Mouse (Mus musculus) B cell, adult 2 months (primary cell): ENCODE measurements at regions not wholly inside any gene's neighbourhood (a gene's known extent, or its start where the extent isn't known, plus 50 kb on each side); places are given as distances from the start of the nearest gene placed in this dataset.
"Not testable (repeated sequence)": the region's sequence is repeated elsewhere in the genome, so short reads cannot be mapped to it uniquely, and the experiment has no call there.

Experiments used
- DNase-seq, 2 experiments: peaks; one replicate each; pipeline ENCODE4 v3.0.0; 2022

DNA sequence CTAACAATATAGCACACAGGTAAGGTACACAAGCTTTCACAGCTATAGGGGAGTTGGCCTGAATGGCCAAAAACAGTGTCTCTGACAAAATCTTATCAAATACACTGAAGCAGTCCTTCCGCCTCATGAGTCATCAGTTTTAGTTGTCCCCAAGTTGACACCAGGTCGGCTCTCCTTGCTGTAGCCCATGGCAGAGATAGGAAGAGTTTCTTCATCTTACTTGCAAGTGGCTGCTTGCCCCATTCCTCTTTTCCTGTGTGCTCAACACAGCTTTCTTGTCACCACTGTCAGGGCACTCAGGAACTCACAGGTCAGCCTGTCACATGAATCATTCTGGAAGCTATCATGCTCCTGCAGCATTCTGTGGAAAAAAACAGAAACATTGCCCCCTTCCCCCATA lies 77.1 kb downstream of the Olfr721-ps1 start:
- DNase-seq, result not testable (repeated sequence)

DNA sequence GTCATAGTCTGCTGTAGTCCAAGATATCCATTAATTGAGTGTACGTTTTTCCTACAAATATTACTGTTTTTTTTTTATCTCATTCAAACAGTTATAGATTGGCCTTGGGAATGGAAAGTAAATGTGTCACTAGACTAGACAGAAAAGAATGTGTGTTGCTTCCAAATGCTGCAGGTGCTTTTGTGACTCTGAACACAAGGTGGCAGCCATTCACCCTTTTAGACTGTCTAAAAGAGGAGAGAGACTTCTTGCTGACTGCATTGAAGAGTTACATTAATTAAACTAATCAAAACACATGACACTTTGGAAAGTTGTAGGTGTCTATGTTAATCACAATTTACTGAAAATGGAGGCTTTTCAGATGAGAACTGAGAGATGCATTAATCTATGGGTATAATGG lies 80.7 kb downstream of the Olfr721-ps1 start:
- DNase-seq, result peak; percentile 54 to 64

- DNase-seq, result no peak
Observed at GRCm38 (mm10) chr14:14486356-14486755, 85.3 kb downstream of the Olfr721-ps1 start.

GRCm38 (mm10) chr14:14490501-14490900 lies 89.4 kb downstream of the Olfr721-ps1 start:
- no peak for DNase-seq

DNA sequence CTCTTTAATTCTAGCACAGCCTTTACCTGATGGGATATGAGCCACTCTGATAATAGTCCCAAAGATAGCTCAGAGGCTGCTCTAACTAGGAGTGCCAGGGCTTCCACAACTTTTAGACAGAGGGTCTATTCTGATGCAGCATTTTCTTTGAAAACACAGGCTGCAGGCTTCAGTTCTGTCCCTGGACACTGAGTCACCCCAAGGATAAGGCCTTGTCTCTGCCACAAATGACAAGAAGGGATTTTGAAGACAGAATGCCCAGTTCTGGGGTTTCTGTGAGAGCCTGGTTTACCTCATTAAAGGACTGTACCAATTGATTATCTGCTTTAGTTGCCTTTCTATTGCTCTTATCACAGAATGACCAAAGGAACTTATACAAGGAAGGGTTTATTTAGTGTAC lies 90.9 kb downstream of the Olfr721-ps1 start:
- no peak for DNase-seq

DNA sequence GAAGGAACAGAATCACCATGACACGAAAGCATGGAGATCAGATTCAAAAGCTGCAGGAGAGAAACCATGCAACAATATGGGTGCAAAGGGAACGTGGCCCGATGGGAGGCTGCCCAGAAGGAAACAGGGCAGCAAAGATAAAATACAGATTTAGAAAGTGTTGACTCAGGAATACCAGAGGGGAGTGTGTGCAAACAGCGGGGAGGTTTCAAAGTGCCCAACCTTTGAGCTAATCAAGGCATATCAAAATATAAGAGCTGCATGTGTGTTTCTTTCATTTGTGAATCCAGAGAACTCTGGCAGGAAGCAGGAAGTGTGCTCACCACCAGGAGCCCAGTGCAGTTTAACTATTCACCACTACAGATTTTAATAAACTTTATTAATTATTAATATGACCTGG lies 110.8 kb downstream of the Olfr721-ps1 start:
- DNase-seq, result no peak

GRCm38 (mm10) chr14:14513056-14513455 lies 112.0 kb downstream of the Olfr721-ps1 start:
- DNase-seq, result no peak

GRCm38 (mm10) chr14:14513498-14513897 lies 112.4 kb downstream of the Olfr721-ps1 start:
- DNase-seq, result no peak

DNA sequence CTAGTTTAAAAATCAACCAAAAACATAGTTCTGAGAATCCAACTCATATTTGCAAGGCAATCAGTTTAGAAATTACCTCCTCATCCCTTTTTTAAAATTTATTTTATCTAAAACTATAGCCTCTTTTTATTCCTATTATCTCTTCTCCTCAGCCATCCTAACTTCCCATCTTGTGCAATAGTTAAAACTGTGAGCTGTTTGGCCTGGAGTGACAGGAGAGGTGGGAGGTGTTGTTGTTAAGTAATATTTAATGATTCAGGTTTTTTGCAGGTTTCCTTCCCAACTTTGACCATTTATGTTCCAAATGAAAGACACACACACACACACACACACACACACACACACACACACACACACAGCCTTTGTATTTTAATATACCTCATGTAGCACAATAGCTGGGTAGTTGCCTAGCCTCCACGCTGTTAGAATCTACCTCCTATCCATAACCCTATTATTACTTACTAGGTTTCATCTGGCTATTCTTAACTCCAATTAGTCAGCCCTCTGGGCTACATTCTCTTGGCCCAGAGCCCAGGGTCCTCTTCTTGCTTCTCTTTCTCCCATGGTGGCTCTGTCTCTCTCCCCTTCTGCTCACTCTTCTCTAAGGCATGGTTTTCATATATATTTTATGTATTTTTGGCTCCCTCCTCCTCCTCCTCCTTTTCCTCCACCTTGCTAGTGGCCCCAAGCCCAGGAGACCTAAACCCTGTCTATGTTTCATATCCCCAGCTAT lies 113.5 kb downstream of the Olfr721-ps1 start:
- no peak for DNase-seq

- DNase-seq, result no peak
Observed at GRCm38 (mm10) chr14:14515363-14515762, 114.3 kb downstream of the Olfr721-ps1 start.

DNA sequence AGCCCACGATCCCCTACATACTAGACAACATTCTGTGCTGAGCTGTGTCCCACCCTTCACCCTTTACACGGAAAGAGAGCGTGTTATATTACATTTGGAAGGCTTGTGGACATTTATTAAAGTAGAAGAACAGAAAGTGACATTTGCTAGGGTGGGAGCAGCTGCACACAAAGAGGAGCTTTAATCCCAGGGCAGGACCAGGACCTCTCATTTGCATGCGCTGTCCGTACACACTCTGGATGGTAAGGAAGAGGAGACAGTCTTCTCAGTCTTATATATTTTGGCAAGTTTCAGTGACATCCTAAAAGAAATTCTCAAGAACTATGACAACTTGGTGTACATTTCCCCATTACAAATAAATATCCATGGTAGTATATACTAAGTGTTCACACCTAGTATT lies 114.8 kb downstream of the Olfr721-ps1 start:
- DNase-seq, result no peak

DNA sequence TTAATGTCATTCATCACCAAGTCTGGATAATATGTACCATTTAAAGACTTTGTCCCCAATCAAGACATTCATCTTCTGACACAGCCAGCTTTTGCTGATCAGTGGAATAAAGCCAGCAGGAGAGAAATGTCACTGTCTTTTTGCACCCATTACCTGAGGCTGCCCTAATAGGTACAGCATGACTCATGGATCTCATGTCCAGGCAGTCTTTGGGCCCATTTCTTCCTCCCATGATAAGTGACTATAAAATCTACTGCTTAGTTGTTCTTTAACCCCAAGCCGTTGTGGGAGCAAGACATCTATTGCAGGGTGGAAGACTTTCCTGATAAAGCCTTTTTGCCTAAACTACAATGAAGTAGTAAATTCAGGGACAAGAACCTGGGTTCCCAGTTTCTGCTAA lies 116.9 kb downstream of the Olfr721-ps1 start:
- DNase-seq, result no peak

DNA sequence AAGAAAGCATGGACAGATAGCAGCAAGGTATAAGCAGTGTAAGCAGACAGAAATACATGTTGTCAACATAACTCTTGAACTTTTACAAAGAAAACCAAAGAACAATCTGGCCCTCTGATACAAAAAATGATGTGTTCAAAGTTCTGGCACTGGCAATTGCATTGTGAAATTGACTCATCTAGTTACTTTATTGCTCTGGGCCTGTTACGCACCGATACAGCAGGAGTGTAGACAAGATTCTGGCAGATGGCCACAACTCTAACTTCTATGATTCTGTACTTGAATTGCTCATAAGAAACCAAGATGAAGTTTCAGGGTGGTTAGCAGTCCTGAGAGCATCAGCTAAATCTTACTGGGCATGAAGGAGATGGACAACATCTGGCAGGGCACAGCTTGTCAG lies 117.7 kb downstream of the Olfr721-ps1 start:
- DNase-seq, result no peak

GRCm38 (mm10) chr14:14520195-14520594 lies 119.1 kb downstream of the Olfr721-ps1 start:
- DNase-seq, result no peak

GRCm38 (mm10) chr14:14521331-14521730 lies 120.2 kb downstream of the Olfr721-ps1 start:
- not testable (repeated sequence) for DNase-seq

- DNase-seq, result peak; percentile 42 to 53
Observed at GRCm38 (mm10) chr14:14525225-14525624, 124.1 kb downstream of the Olfr721-ps1 start.

DNA sequence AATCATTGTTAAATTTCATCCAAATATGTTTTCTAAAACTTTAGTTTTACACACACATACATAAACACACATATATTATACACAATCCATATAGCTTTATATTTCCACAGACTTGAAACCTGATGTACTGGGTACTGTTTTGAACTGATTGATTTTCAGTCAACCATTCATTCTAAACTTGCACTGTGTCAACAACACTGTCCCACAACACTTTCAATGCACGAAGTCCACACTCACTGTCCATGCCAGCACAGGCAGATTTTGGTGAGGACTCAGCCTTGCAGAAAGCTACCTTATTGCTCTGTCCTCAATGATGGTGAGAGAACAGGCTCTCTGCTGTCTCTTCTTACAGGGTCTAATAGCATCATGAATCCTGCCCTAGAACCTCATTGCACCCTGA lies 127.3 kb downstream of the Olfr721-ps1 start:
- no peak for DNase-seq

GRCm38 (mm10) chr14:14541206-14541605 lies 140.1 kb downstream of the Olfr721-ps1 start:
- peak; percentile 57 to 60 for DNase-seq

GRCm38 (mm10) chr14:14541705-14542104 lies 140.6 kb downstream of the Olfr721-ps1 start:
- DNase-seq, result no peak

GRCm38 (mm10) chr14:14544236-14544635 lies 143.1 kb downstream of the Olfr721-ps1 start:
- DNase-seq, result no peak

GRCm38 (mm10) chr14:14552201-14552600 lies 149.9 kb upstream of the Slc4a7 start:
- no peak for DNase-seq

DNA sequence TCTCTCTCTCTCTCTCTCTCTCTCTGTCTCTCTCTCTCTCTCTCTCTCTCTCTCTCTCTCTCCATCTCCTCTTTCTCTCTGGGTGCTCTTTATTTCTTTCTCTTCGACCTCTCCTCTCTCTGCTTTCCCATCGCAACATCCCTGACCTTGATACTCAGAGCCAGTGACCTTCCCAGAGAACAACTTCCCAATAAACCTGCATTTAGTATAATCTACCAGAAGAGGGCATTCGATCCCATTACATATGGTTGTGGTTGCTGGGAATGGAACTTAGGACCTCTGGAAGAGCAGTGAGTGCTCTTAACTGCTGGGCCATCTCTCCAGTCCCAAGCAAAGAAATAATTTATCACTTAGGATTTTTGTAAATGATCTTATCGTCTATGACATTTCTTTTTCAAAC lies 127.2 kb upstream of the Slc4a7 start:
- DNase-seq, result no peak

DNA sequence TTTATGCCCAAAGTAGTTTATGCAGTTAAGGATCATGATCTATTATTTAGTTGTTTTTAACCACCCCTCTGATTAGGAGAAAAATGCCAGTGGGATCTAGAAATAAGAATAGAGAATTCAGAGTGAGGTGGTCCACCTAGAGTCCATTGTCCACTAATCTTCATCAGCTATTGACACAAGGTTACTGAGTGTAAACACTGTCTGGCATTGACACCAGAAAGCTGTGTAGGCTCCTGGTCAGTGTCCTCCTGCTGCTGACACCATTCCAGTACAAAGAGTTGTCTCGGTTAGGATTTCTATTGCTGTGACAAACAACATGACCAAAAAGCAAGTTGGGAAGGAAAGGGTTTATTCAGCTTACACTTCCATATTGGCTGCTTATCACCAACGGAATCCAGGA lies 110.1 kb upstream of the Slc4a7 start:
- no peak for DNase-seq

- DNase-seq, result no peak
Observed at GRCm38 (mm10) chr14:14594753-14595152, 107.3 kb upstream of the Slc4a7 start.
